In genomic region chr2:147433120-147433519, GRCm38 (mm10) we compare ENCODE assay signal across 8 mouse cellular contexts.
DNase-seq lines count a peak whose midpoint lies in the region; ATAC-seq and TF ChIP-seq lines count a peak whose summit lies in the region.
"Had no signal": no experiment of that assay in that cellular context is flagged by ENCODE, and none has a peak within 500 bp of the region (broad histone marks: within the 10 kb centered on the region; RNA-seq: fewer than 3 reads in every experiment).

No protein-coding gene starts in this region.

- H3K36me3 ChIP-seq in hindbrain, embryonic 11.5 days (ENCODE audit: control insufficient read depth, insufficient read depth, low read length): no peaks in the 10 kb centered on the region
- H3K36me3 ChIP-seq in hindbrain, embryonic 12.5 days: no peaks in the 10 kb centered on the region
- no peaks in the 10 kb centered on the region for H3K36me3 ChIP-seq in ES-E14 (ENCODE audit: control insufficient read depth, insufficient read depth, low read length, poor library complexity, severe bottlenecking)
- H3K36me3 ChIP-seq in forebrain, embryonic 15.5 days: no peaks in the 10 kb centered on the region
- H3K36me3 ChIP-seq: hindbrain, embryonic 15.5 days had no signal

- peak; percentile 68 for DNase-seq in hindbrain, embryonic 11.5 days (ENCODE audit: low spot score)
- DNase-seq in 3T3-L1 (ENCODE audit: low read depth, low spot score): peak; percentile 52
- DNase-seq in ES-E14 (ENCODE audit: low read depth, low spot score): peak; percentile 44
- peak; percentile 59 for DNase-seq in testis, postnatal 10 days (ENCODE audit: low spot score)
- DNase-seq in layer of hippocampus, adult 11-12 months (ENCODE audit: low spot score): no peak

- no peaks in the 10 kb centered on the region for H3K9me3 ChIP-seq in hindbrain, embryonic 11.5 days (ENCODE audit: control insufficient read depth, low read length)
- no peaks in the 10 kb centered on the region for H3K9me3 ChIP-seq in hindbrain, embryonic 12.5 days (replicated peaks)
- no peaks in the 10 kb centered on the region for H3K9me3 ChIP-seq in ES-E14 (ENCODE audit: control insufficient read depth, insufficient read depth, low read depth, low read length)
- no peaks in the 10 kb centered on the region for H3K9me3 ChIP-seq in forebrain, embryonic 15.5 days
- H3K9me3 ChIP-seq: hindbrain, embryonic 15.5 days had no signal

- H3K4me3 ChIP-seq in hindbrain, embryonic 11.5 days (ENCODE audit: low read depth, low read length): no peak overlapping the region
- H3K4me3 ChIP-seq in hindbrain, embryonic 12.5 days: no peak overlapping the region
- H3K4me3 ChIP-seq in ES-E14 (ENCODE audit: insufficient read depth in 1 of 2, low read depth in 1 of 2, low read length in 2 of 2, poor library complexity in 1 of 2, severe bottlenecking in 1 of 2): no peak overlapping the region
- H3K4me3 ChIP-seq in forebrain, embryonic 15.5 days: no peak overlapping the region
- H3K4me3 ChIP-seq: hindbrain, embryonic 15.5 days had no signal

- no peak overlapping the region for H3K4me2 ChIP-seq in hindbrain, embryonic 11.5 days (replicated peaks; ENCODE audit: low read depth, low read length)
- H3K4me2 ChIP-seq in hindbrain, embryonic 12.5 days (replicated peaks): no peak overlapping the region
- H3K4me2 ChIP-seq in forebrain, embryonic 15.5 days (replicated peaks): no peak overlapping the region
- H3K4me2 ChIP-seq: hindbrain, embryonic 15.5 days had no signal

- H3K27ac ChIP-seq in hindbrain, embryonic 11.5 days (ENCODE audit: low read depth, low read length): no peak overlapping the region
- no peak overlapping the region for H3K27ac ChIP-seq in hindbrain, embryonic 12.5 days
- no peak overlapping the region for H3K27ac ChIP-seq in ES-E14 (ENCODE audit: insufficient read depth, low read depth, low read length, poor library complexity, severe bottlenecking)
- no peak overlapping the region for H3K27ac ChIP-seq in forebrain, embryonic 15.5 days (replicated peaks)
- H3K27ac ChIP-seq: hindbrain, embryonic 15.5 days had no signal

- WGBS in hindbrain, embryonic 11.5 days: 32% methylated on average over 5 of the region's 5 CpGs
- WGBS in hindbrain, embryonic 12.5 days: 23% methylated on average over 5 of the region's 5 CpGs
- 19% methylated on average over 5 of the region's 5 CpGs for WGBS in forebrain, embryonic 15.5 days

- no peak overlapping the region for H3K9ac ChIP-seq in hindbrain, embryonic 11.5 days (ENCODE audit: low read depth, low read length)
- H3K9ac ChIP-seq in hindbrain, embryonic 12.5 days: no peak overlapping the region
- H3K9ac ChIP-seq in ES-E14 (ENCODE audit: insufficient read depth, low read depth, low read length, poor library complexity, severe bottlenecking): no peak overlapping the region
- no peak overlapping the region for H3K9ac ChIP-seq in forebrain, embryonic 15.5 days (replicated peaks)
- H3K9ac ChIP-seq: hindbrain, embryonic 15.5 days had no signal

- in situ Hi-C loops in ES-E14 (cut with MboI; ENCODE audit: low sequenced_read_pairs in 2 of 2, unreplicated experiment in 2 of 2): no loop called here

- H3K4me1 ChIP-seq in hindbrain, embryonic 11.5 days (replicated peaks; ENCODE audit: control insufficient read depth, insufficient read depth, low read length): no peaks in the 10 kb centered on the region
- H3K4me1 ChIP-seq in hindbrain, embryonic 12.5 days: no peaks in the 10 kb centered on the region
- H3K4me1 ChIP-seq in ES-E14 (ENCODE audit: control insufficient read depth in 2 of 2, insufficient read depth in 2 of 2, low read length in 2 of 2, poor library complexity in 1 of 2): no peaks in the 10 kb centered on the region
- no peaks in the 10 kb centered on the region for H3K4me1 ChIP-seq in forebrain, embryonic 15.5 days
- H3K4me1 ChIP-seq: hindbrain, embryonic 15.5 days had no signal

- H3K27me3 ChIP-seq in hindbrain, embryonic 11.5 days (ENCODE audit: control insufficient read depth, insufficient read depth, low read length): no peaks in the 10 kb centered on the region
- no peaks in the 10 kb centered on the region for H3K27me3 ChIP-seq in hindbrain, embryonic 12.5 days
- no peaks in the 10 kb centered on the region for H3K27me3 ChIP-seq in forebrain, embryonic 15.5 days
- H3K27me3 ChIP-seq: hindbrain, embryonic 15.5 days had no signal

- no peak for ATAC-seq in hindbrain, embryonic 11.5 days (ENCODE audit: low FRiP score)
- no peak for ATAC-seq in hindbrain, embryonic 12.5 days (ENCODE audit: low FRiP score)
- ATAC-seq in forebrain, embryonic 15.5 days (replicated peaks): 0 out of 2 replicates have a peak, but pooled peaks have one; percentile 29

TF ChIP-seq in ES-E14, 5 proteins besides CTCF, POLR2A, EP300 and RAD21:
- TF ChIP-seq ZC3H11A (IDR thresholded peaks at IDR 0.05; ENCODE audit: borderline replicate concordance, low read depth, low read length): peak; percentile 17; the same call in 1 of the 2 replicates
- TF ChIP-seq ZNF384 (IDR thresholded peaks at IDR 0.05; ENCODE audit: low read depth, low read length): no peak
TF ChIP-seq in ES-E14: peak in this region for 1.
